Mouse (Mus musculus) heart, adult 9 months (tissue): ENCODE data around the gene Ptprf.
A peak's percentile ranks its signal among the peaks of the same experiment; 100 is the strongest.

Source experiments
- DNase-seq, 2 experiments: peaks; one replicate each; pipeline ENCODE4 v3.0.0; 2022; ENCODE audit warnings: low spot score in 2 of 2

Gene Ptprf

GRCm38 (mm10) chr4:118216726-118217595 is 74.2 kb downstream of the Ptprf start:
- peak; percentile 14 to 53 for DNase-seq

- DNase-seq = no peak
Measured at GRCm38 (mm10) chr4:118214891-118215290, 76.3 kb downstream of the Ptprf start.

- no peak for DNase-seq
Measured at GRCm38 (mm10) chr4:118206918-118207640, 84.1 kb downstream of the Ptprf start.

- DNase-seq = no peak
Measured at GRCm38 (mm10) chr4:118205906-118206305, 85.3 kb downstream of the Ptprf start.

- no peak for DNase-seq
Measured at GRCm38 (mm10) chr4:118199093-118199492, 92.1 kb downstream of the Ptprf start.

GRCm38 (mm10) chr4:118198606-118199005 is 92.6 kb downstream of the Ptprf start:
- no peak for DNase-seq

- peak; percentile 19 to 26 for DNase-seq
Measured at GRCm38 (mm10) chr4:118196185-118196584, 95.0 kb downstream of the Ptprf start.

- no peak for DNase-seq
Measured at GRCm38 (mm10) chr4:118180301-118181080, 110.7 kb downstream of the Ptprf start.

GRCm38 (mm10) chr4:118179467-118180300 is 111.5 kb downstream of the Ptprf start, which contains the start of gene Kdm4a:
Gene Kdm4a (minus strand): TSS chr4:118180043.
- peak; percentile 98 to 99 for DNase-seq

- peak in 1 of 2 experiments; percentile 13 for DNase-seq
Measured at GRCm38 (mm10) chr4:118178952-118179466, 112.2 kb downstream of the Ptprf start.

GRCm38 (mm10) chr4:118172461-118172860 is 118.7 kb downstream of the Ptprf start:
- no peak for DNase-seq

GRCm38 (mm10) chr4:118171006-118171405 is 120.2 kb downstream of the Ptprf start:
- DNase-seq = no peak

GRCm38 (mm10) chr4:118162123-118162522 is 129.1 kb downstream of the Ptprf start:
- DNase-seq = no peak
